Mouse (Mus musculus): ENCODE measurements around the gene Luc7l3.

DNA sequence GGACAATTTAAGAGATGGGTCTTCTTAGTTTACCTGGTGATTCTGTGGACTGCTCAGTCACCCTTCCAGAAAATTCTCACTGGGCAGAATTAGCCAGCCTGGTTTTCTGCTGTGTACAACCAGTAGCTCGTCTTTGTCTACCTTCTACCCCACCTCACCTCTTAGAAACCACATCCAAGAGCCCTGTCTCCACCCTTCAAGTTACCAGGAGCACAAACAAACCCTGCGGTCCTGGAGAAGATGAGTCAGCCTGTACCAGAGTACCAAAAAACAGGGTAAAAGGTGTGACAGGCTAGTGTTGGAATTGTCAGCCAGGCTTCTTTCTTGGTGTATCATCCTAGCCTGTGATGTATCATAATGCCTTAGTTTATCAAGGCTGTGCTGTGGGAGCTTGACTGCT, 46.1 kb downstream of the Luc7l3 start:
- TF ChIP-seq CTCF (IDR thresholded peaks at IDR 0.05; ENCODE audit: low read depth, low read length) (no peak), POLR2A (IDR thresholded peaks at IDR 0.05; ENCODE audit: extremely low read depth, insufficient read depth, low read length) (no peak)

Data from liver, adult 2 months (tissue).